Mouse (Mus musculus): ENCODE results near the gene E2f4. TPM values are rescaled to one million over a fixed set of nuclear protein-coding genes. Genes with fewer than 3 reads are reported as not detected.

E2f4 gene
- polyA plus RNA-seq, 1 experiment from 2014 or later = 197 TPM

GRCm38 (mm10) chr8:105354549-105354948 is 57.1 kb downstream of the E2f4 start:
- Histone ChIP-seq H3K9ac (no peak overlapping the region), H3K9me3 (replicated peaks) (no peaks in the 10 kb centered on the region), H3K27ac (replicated peaks) (no peak overlapping the region), H3K4me2 (no peak overlapping the region), H3K27me3 (peaks cover 70% of the 10 kb centered on the region), H3K4me1 (replicated peaks) (no peaks in the 10 kb centered on the region), H3K4me3 (replicated peaks) (no peak overlapping the region), H3K36me3 (replicated peaks) (no peaks in the 10 kb centered on the region)
- no peak for ATAC-seq (ENCODE audit: insufficient read depth)
- 78% methylated on average over 4 of the region's 4 CpGs for WGBS (ENCODE audit: insufficient replicate concordance)

MicroRNAs within 50 kb of the gene (microRNA counts, 519-probe panel; counts per million panel counts)
- 2,410 counts per million, percentile 41 among the panel's probes with 10 or more counts for microRNA mmu-miR-328

Small RNAs within 50 kb of the gene (microRNA-seq; reads per million reads assigned to microRNA genes)
- gene Gm27320 (not detected), gene Mir328 (310 reads per million, percentile 65 among the genes with 10 or more reads in this experiment)

Other genes starting within 250 kb of the E2f4 start
- gene Ces3a, start 249.1 kb upstream of the E2f4 start, polyA plus RNA-seq (2015; fragmentation: Nextera tagmentation; extraction: Ambion mirVana) = 0.58 and 0.97 TPM in 2 replicates
- gene Ces3b, start 213.9 kb upstream of the E2f4 start, polyA plus RNA-seq (2015; fragmentation: Nextera tagmentation; extraction: Ambion mirVana) = not detected in 2 replicates
- gene Ces4a, start 165.9 kb upstream of the E2f4 start, polyA plus RNA-seq (2015; fragmentation: Nextera tagmentation; extraction: Ambion mirVana) = not detected in 2 replicates
- 6.5 and 7.0 TPM in 2 replicates for gene Cbfb, start 127.0 kb upstream of the E2f4 start, polyA plus RNA-seq (2015; fragmentation: Nextera tagmentation; extraction: Ambion mirVana)
- gene D230025D16Rik, start 72.5 kb upstream of the E2f4 start, polyA plus RNA-seq (2015; fragmentation: Nextera tagmentation; extraction: Ambion mirVana) = 16.9 and 20.3 TPM in 2 replicates
- 2.3 and 2.4 TPM in 2 replicates for gene B3gnt9, start 42.5 kb upstream of the E2f4 start, polyA plus RNA-seq (2015; fragmentation: Nextera tagmentation; extraction: Ambion mirVana)
- gene Tradd, start 33.1 kb upstream of the E2f4 start, polyA plus RNA-seq (2015; fragmentation: Nextera tagmentation; extraction: Ambion mirVana) = 14.9 and 15.5 TPM in 2 replicates
- gene Fbxl8, start 33.0 kb upstream of the E2f4 start, polyA plus RNA-seq (2015; fragmentation: Nextera tagmentation; extraction: Ambion mirVana) = 1.2 and 1.3 TPM in 2 replicates
- not detected in 2 replicates for gene Hsf4, start 27.9 kb upstream of the E2f4 start, polyA plus RNA-seq (2015; fragmentation: Nextera tagmentation; extraction: Ambion mirVana)
- 0.22 and 0.30 TPM in 2 replicates for gene Nol3, start 21.5 kb upstream of the E2f4 start, polyA plus RNA-seq (2015; fragmentation: Nextera tagmentation; extraction: Ambion mirVana)
- gene 4931428F04Rik, start 7.8 kb upstream of the E2f4 start, polyA plus RNA-seq (2015; fragmentation: Nextera tagmentation; extraction: Ambion mirVana) = 0.59 and 0.68 TPM in 2 replicates
- 6.0 and 6.7 TPM in 2 replicates for gene Exoc3l, start 1.6 kb upstream of the E2f4 start, polyA plus RNA-seq (2015; fragmentation: Nextera tagmentation; extraction: Ambion mirVana)
- gene Elmo3, start 7.9 kb downstream of the E2f4 start, polyA plus RNA-seq (2015; fragmentation: Nextera tagmentation; extraction: Ambion mirVana) = 3.4 and 4.4 TPM in 2 replicates
- 10.4 and 11.8 TPM in 2 replicates for gene Lrrc29, start 28.6 kb downstream of the E2f4 start, polyA plus RNA-seq (2015; fragmentation: Nextera tagmentation; extraction: Ambion mirVana)
- 91.2 and 91.8 TPM in 2 replicates for gene Tmem208, start 28.7 kb downstream of the E2f4 start, polyA plus RNA-seq (2015; fragmentation: Nextera tagmentation; extraction: Ambion mirVana)
- gene Fhod1, start 50.3 kb downstream of the E2f4 start, polyA plus RNA-seq (2015; fragmentation: Nextera tagmentation; extraction: Ambion mirVana) = 0.53 and 0.70 TPM in 2 replicates
- gene Slc9a5, start 51.2 kb downstream of the E2f4 start, polyA plus RNA-seq (2015; fragmentation: Nextera tagmentation; extraction: Ambion mirVana) = 0.13 TPM in 2 replicates
- gene Plekhg4, start 75.6 kb downstream of the E2f4 start, polyA plus RNA-seq (2015; fragmentation: Nextera tagmentation; extraction: Ambion mirVana) = not detected in 2 replicates
- gene Kctd19, start 115.8 kb downstream of the E2f4 start, polyA plus RNA-seq (2015; fragmentation: Nextera tagmentation; extraction: Ambion mirVana) = not detected in 2 replicates
- 0.12 and 0.13 TPM in 2 replicates for gene Lrrc36, start 115.9 kb downstream of the E2f4 start, polyA plus RNA-seq (2015; fragmentation: Nextera tagmentation; extraction: Ambion mirVana)
- gene Tppp3, start 173.9 kb downstream of the E2f4 start, polyA plus RNA-seq (2015; fragmentation: Nextera tagmentation; extraction: Ambion mirVana) = 3.1 and 4.8 TPM in 2 replicates
- 1.9 and 2.3 TPM in 2 replicates for gene Zdhhc1, start 199.2 kb downstream of the E2f4 start, polyA plus RNA-seq (2015; fragmentation: Nextera tagmentation; extraction: Ambion mirVana)
- gene Hsd11b2, start 221.1 kb downstream of the E2f4 start, polyA plus RNA-seq (2015; fragmentation: Nextera tagmentation; extraction: Ambion mirVana) = 0.40 and 0.58 TPM in 2 replicates